Mouse (Mus musculus): ENCODE measurements around the gene Slco2a1. TPM values are rescaled to one million over a fixed set of nuclear protein-coding genes. Genes with fewer than 3 reads are reported as not detected.

The Slco2a1 gene
- polyA plus RNA-seq, 1 experiment from 2014 or later: 0.54 TPM

- H3K27ac ChIP-seq: no peak overlapping the region
- H3K27me3 ChIP-seq: no peaks in the 10 kb centered on the region
- no peaks in the 10 kb centered on the region for H3K4me1 ChIP-seq
- no peak for ATAC-seq
- no peaks in the 10 kb centered on the region for H3K36me3 ChIP-seq (ENCODE audit: poor library complexity, severe bottlenecking)
- no peak overlapping the region for H3K9ac ChIP-seq
- no peaks in the 10 kb centered on the region for H3K9me3 ChIP-seq (replicated peaks)
- no peak overlapping the region for H3K4me2 ChIP-seq
- WGBS: 82% methylated on average over 21 of the region's 21 CpGs
- no peak overlapping the region for H3K4me3 ChIP-seq
Measured at GRCm38 (mm10) chr9:103076836-103077531, 88.5 kb downstream of the Slco2a1 start.

DNA sequence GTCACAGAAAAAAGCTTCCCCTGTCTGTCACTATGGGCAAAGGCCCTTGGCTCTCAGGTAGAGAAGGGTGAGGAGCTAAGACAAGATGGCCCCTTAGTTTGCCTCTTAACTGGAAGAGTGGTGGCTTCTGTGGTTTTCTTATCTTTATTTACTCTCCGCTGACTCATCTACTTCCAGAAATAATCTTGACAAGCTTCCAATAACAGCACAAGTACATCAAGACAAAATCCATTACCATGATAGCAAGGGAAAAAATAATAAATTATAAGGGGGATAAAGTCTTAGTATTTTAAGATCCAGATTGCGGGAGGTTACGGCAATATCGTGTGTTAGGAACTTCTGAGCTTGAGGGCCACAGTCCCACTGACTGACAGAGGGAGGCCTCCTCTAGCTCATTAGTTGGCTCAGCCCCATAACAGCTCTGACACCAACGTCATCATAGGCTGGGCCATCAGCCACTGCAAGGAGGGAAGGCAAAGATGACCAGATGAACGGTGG, 89.7 kb downstream of the Slco2a1 start:
- no peak overlapping the region for H3K9ac ChIP-seq
- H3K4me2 ChIP-seq: no peak overlapping the region
- H3K4me3 ChIP-seq: no peak overlapping the region
- no peak overlapping the region for H3K27ac ChIP-seq
- 93% methylated on average over 6 of the region's 6 CpGs for WGBS
- H3K4me1 ChIP-seq: no peaks in the 10 kb centered on the region
- H3K36me3 ChIP-seq (ENCODE audit: poor library complexity, severe bottlenecking): no peaks in the 10 kb centered on the region
- H3K9me3 ChIP-seq (replicated peaks): no peaks in the 10 kb centered on the region
- H3K27me3 ChIP-seq: no peaks in the 10 kb centered on the region
- ATAC-seq: no peak

DNA sequence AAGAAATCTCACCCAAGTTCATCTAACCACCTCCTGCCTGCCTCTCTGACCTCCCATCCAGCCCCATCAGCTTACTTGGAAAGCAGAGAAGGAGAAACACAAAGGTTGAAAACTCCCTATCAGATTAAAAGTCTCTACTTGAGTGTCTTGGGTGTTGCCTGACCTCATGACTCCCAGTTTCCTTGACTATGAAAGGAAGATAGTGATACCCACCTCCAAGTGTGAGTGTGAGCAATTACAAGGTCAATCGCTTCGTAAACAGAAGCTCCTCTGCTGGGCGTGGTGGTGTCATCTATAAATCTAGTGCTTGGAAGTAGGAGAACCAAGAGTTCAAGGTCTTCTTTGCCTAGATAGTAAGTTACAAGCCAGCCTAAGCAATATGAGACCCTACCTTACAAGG, 91.7 kb downstream of the Slco2a1 start:
- 97% methylated on average over 3 of the region's 3 CpGs for WGBS
- H3K9ac ChIP-seq: no peak overlapping the region
- H3K4me1 ChIP-seq: no peaks in the 10 kb centered on the region
- H3K4me3 ChIP-seq: no peak overlapping the region
- no peak overlapping the region for H3K27ac ChIP-seq
- H3K36me3 ChIP-seq (ENCODE audit: poor library complexity, severe bottlenecking): no peaks in the 10 kb centered on the region
- ATAC-seq: no peak
- no peaks in the 10 kb centered on the region for H3K27me3 ChIP-seq
- no peak overlapping the region for H3K4me2 ChIP-seq
- H3K9me3 ChIP-seq (replicated peaks): no peaks in the 10 kb centered on the region

GRCm38 (mm10) chr9:103082246-103082975, 93.9 kb downstream of the Slco2a1 start:
- Histone ChIP-seq H3K9me3 (replicated peaks) (no peaks in the 10 kb centered on the region), H3K4me3 (no peak overlapping the region), H3K36me3 (ENCODE audit: poor library complexity, severe bottlenecking) (no peaks in the 10 kb centered on the region), H3K27ac (no peak overlapping the region), H3K27me3 (no peaks in the 10 kb centered on the region), H3K4me2 (no peak overlapping the region), H3K4me1 (peaks cover 3% of the 10 kb centered on the region; the same call in 1 of the 2 replicates), H3K9ac (no peak overlapping the region)
- WGBS: 83% methylated on average over 8 of the region's 8 CpGs
- no peak for ATAC-seq

DNA sequence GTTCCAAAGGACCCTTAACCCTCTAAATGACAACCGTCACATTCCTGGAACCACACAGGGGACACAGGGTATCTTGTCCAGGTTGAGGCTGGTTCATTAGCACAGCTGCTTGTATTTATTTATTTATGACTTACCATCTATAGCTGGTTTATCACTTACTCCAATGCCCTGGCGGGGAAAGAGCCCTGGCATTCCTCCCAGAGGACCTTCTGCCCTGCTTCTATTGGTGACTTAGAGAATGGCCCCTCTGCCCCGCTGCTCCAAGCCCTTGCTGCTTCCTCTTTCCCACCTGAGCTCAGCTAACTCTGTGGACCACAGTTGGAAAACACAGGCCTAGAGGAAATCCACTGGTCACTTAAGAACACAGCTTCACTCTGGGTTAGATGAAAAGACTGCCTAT, 94.9 kb downstream of the Slco2a1 start:
- Histone ChIP-seq H3K9ac (no peak overlapping the region), H3K9me3 (replicated peaks) (no peaks in the 10 kb centered on the region), H3K36me3 (ENCODE audit: poor library complexity, severe bottlenecking) (no peaks in the 10 kb centered on the region), H3K27me3 (no peaks in the 10 kb centered on the region), H3K4me1 (peaks cover 3% of the 10 kb centered on the region; the same call in 1 of the 2 replicates), H3K27ac (no peak overlapping the region), H3K4me2 (no peak overlapping the region), H3K4me3 (no peak overlapping the region)
- ATAC-seq: no peak
- 67% methylated on average over 3 of the region's 3 CpGs for WGBS

GRCm38 (mm10) chr9:103086736-103087135, 98.2 kb downstream of the Slco2a1 start:
- no peak overlapping the region for H3K4me2 ChIP-seq
- no peak overlapping the region for H3K9ac ChIP-seq
- H3K4me3 ChIP-seq: no peak overlapping the region
- no peaks in the 10 kb centered on the region for H3K36me3 ChIP-seq (ENCODE audit: poor library complexity, severe bottlenecking)
- H3K4me1 ChIP-seq: peaks cover 3% of the 10 kb centered on the region; the same call in 1 of the 2 replicates
- no peak for ATAC-seq
- no peaks in the 10 kb centered on the region for H3K27me3 ChIP-seq
- H3K27ac ChIP-seq: no peak overlapping the region
- H3K9me3 ChIP-seq (replicated peaks): no peaks in the 10 kb centered on the region
- WGBS: 78% methylated on average over 6 of the region's 6 CpGs

- no peaks in the 10 kb centered on the region for H3K9me3 ChIP-seq (replicated peaks)
- WGBS: 87% methylated on average over 8 of the region's 8 CpGs
- no peak overlapping the region for H3K4me3 ChIP-seq
- no peak for ATAC-seq
- H3K27ac ChIP-seq: no peak overlapping the region
- no peaks in the 10 kb centered on the region for H3K36me3 ChIP-seq (ENCODE audit: poor library complexity, severe bottlenecking)
- H3K4me1 ChIP-seq: peaks cover 4% of the 10 kb centered on the region; the same call in 1 of the 2 replicates
- no peak overlapping the region for H3K4me2 ChIP-seq
- no peaks in the 10 kb centered on the region for H3K27me3 ChIP-seq
- H3K9ac ChIP-seq: no peak overlapping the region
Measured at GRCm38 (mm10) chr9:103087301-103087700, 98.8 kb downstream of the Slco2a1 start.

DNA sequence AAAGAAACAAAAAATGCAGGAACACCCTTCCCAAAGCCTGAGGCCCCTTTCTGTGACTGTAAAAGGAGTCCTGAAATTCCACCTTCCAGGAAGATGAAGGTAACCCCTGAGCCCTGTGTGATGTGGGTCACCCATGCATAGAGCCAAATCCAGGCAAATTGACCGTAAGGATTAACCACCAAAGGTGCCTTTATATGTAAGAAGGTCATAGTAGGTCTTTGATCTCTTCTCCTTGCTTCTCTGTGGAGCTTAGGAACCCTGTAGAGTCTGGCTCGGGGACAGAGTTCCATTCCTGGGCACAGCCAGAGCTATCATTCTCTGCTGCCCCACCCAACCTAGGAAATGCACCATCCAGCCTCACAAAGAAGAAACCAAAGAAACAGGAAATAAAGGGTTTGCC, 100.1 kb downstream of the Slco2a1 start:
- WGBS: 30% methylated on average over 2 of the region's 2 CpGs
- Histone ChIP-seq H3K27me3 (no peaks in the 10 kb centered on the region), H3K36me3 (ENCODE audit: poor library complexity, severe bottlenecking) (no peaks in the 10 kb centered on the region), H3K9ac (no peak overlapping the region), H3K27ac (no peak overlapping the region), H3K4me1 (peaks cover 8% of the 10 kb centered on the region; the same call in 1 of the 2 replicates), H3K9me3 (replicated peaks) (no peaks in the 10 kb centered on the region), H3K4me2 (no peak overlapping the region), H3K4me3 (no peak overlapping the region)
- no peak for ATAC-seq

DNA sequence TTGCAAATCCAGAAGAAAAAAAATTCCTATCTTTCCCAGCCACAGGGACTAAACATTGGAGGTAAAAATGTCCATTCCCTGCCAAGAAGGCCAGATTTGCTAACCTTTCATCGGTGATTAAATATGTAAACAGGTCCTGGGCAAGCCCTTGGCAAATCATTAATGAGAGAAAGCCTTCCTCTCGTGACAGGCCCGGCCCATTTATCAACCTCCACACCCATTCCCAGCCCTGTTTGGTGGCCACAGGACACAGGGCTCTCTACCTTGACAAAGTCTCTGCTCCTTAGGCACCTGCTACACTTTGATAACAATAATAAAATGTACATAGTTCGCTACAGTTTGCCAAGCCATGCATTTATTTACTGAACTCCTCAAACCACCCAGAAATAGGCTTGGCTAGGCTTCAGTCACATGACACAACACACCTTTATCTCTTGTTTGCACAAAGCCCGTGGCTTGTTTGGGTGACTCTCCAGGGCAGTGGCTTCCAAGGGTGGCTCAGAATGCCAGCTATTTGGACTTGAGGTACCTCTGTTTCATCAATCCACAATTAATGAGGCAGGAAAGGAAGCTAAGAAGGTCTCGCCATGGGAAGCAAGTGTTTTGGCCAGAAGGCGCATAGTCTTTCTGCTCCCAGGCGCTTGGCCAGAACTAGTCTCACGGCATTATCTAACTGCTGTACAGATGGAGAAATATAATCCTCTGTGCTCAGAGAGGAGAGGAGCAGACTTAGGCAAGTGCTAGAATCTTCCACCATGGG, 101.8 kb downstream of the Slco2a1 start:
- no peak overlapping the region for H3K27ac ChIP-seq
- H3K36me3 ChIP-seq (ENCODE audit: poor library complexity, severe bottlenecking): no peaks in the 10 kb centered on the region
- no peak overlapping the region for H3K4me3 ChIP-seq
- no peaks in the 10 kb centered on the region for H3K27me3 ChIP-seq
- ATAC-seq: no peak
- H3K9ac ChIP-seq: no peak overlapping the region
- no peak overlapping the region for H3K4me2 ChIP-seq
- peaks cover 8% of the 10 kb centered on the region; the same call in 1 of the 2 replicates for H3K4me1 ChIP-seq
- 76% methylated on average over 9 of the region's 9 CpGs for WGBS
- no peaks in the 10 kb centered on the region for H3K9me3 ChIP-seq (replicated peaks)

DNA sequence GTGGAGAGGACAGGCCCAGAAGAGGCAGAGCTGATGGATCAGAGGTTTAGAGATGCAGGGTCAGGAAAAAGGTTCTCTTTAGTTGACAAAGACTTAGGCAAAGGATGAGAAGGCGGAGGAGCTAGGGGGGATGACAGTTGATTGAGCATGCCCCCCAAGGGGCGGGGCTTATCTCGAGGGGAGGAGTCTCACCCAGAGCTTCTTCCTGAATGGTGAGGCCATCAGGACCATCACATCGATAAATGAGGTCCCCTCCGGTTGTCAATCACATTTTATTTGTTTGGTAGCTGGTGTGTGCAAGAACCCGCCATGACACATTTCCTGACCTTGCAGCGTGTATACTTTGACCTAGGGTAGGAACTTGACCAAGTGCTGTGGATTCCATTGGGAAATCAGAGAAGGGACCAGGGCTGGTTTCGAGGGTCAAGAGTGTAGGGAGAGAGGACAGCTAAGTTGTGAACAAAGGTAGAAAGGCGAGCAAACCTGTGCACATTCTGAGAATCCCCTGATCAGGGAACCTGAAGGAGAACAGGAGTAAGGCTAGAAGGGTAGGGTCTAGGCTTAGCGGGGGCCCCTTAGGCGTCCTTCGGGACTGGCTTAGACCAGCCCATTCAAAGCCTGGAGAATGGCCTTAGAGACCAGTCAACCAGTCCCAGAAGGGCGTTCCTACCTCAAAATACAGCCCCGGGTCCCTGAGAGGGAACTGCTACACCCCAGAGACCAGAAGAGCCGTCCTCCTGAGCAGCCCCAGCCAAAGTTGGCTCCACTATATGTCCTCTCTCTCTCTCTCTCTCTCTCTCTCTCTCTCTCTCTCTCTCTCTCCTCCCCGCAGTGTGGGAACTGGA, 102.7 kb downstream of the Slco2a1 start:
- Histone ChIP-seq H3K4me2 (no peak overlapping the region), H3K36me3 (ENCODE audit: poor library complexity, severe bottlenecking) (no peaks in the 10 kb centered on the region), H3K27ac (no peak overlapping the region), H3K4me1 (peaks cover 8% of the 10 kb centered on the region; the same call in 1 of the 2 replicates), H3K4me3 (no peak overlapping the region), H3K27me3 (no peaks in the 10 kb centered on the region), H3K9ac (no peak overlapping the region), H3K9me3 (replicated peaks) (no peaks in the 10 kb centered on the region)
- ATAC-seq: 0 out of 2 replicates have a peak, but pooled peaks have one; percentile 21
- 82% methylated on average over 16 of the region's 16 CpGs for WGBS

- Histone ChIP-seq H3K4me2 (peak overlapping the region; percentile 83), H3K27ac (no peak overlapping the region), H3K36me3 (ENCODE audit: poor library complexity, severe bottlenecking) (no peaks in the 10 kb centered on the region), H3K4me1 (0 out of 2 replicates have a peak, but pooled peaks cover 5% of the 10 kb centered on the region), H3K4me3 (peak overlapping the region; percentile 48), H3K9me3 (replicated peaks) (no peaks in the 10 kb centered on the region), H3K9ac (peak overlapping the region; percentile 69), H3K27me3 (no peaks in the 10 kb centered on the region)
- peak; percentile 93 for ATAC-seq
- 0% methylated on average over 19 of the region's 19 CpGs for WGBS
Measured at GRCm38 (mm10) chr9:103092248-103092647, 103.7 kb downstream of the Slco2a1 start.
